Mouse (Mus musculus): ENCODE measurements around the gene Hk1. TPM values are rescaled to one million over a fixed set of nuclear protein-coding genes. Genes with fewer than 3 reads are reported as not detected.

Gene Hk1
- polyA plus RNA-seq (2015; fragmentation: Nextera tagmentation; extraction: Ambion mirVana) = 52.6 and 57.2 TPM in 2 replicates

DNA sequence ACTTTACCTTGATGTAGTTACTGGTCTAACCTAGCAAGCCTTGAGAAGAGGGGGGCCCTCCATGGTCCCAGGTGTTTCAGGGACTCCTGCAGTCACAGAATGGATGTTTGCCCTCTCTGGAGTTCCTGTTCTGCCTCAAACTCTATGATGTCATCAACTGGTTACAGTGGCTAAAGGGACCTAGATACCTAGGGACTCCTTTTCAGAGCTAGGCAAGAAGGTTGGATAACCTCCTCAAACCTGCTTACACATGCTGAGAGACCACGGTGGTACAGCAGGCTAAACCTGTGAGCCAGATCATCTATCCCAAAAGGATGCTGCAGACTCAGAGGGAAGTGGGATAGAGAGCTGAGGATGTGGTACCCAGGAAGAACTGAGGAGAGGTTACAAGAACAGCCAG is at the start of gene Hk1:
Hk1 (minus strand) TSS at position 101 of the 400 bp plus-strand sequence.

DNA sequence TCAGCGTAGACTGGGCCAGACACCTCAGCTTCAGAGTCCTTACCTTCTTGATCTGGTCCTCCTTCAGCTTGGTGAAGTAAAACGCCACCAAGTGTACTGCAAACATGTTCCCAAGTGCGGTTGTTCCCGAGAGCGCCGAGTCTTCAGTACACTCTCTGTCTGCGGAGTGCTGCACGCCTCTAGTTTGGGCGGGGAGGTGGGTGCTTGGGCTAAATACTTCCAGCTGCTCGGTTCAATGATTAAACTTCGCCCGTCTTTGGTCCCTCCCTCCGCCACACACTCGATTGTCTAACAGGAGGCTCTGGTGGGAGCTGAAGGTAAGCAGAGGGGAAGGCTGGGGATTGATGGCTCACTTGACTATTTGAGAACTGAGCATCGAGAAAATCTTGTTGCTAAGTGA is 42.5 kb upstream of the Hk1 start, which contains the start of gene Hkdc1:
Hkdc1 (minus strand) TSS at position 237 of the 400 bp plus-strand sequence.

DNA sequence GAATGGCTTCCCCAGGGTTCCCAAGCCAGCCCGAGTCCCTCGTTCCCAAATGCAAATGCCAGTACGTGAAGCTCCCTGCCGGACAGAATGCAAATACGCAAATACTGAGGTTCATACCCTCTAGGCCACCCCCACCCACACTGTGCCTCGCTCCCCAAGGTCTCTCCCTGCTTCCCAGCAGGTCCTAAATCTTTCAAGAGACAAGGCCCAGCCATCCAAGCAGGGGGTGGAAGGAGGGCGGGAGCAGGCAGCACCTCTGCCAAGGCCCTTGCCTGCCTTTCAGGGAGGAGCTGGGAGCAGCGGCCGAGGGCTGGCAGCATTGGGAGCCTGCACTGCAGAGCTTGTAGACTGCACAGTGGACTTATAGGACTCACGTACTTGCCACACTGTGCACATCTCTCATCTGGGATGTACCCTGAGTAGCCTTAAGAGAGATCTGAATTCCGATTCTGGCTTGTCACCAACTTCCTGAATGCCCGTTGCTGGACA is 127.7 kb downstream of the Hk1 start, which contains the start of gene Tacr2:
Tacr2 (plus strand) TSS at position 439 of the 489 bp plus-strand sequence.

DNA sequence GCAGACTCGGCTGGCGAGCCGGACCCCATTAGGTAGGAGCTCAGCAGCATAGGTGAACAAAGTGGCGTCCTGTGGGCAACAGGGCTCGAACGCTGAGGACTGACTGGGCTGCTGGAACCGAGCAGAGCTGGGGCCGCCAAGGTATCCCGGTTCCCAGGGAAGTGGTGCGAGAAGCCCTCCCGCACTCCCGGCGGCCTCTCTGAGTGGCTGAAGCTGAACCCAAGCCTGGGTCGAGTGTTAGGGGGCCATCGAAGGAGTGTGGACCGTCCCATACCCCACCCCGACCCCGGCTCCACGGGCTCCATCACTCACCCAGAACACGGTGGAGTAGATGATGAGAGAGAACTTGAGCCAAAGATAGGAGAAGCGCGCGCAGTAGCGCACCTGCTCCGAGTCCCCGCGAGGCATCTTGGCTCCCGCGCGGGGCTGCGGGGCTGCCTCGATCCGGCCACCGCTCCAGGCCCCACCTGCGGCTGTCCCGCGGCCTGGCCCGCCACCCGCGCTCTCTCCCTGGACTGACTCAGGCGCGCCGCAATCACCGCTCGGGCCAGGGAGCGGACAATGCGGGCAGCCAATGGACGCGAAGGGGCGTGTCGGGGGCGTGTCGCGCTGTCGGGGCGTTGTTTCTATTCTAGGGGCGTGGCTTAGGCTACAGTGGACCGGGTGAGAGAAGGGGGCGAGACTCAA is 148.9 kb downstream of the Hk1 start, which contains the start of gene Tspan15:
Tspan15 (minus strand) TSS at position 544 of the 687 bp plus-strand sequence.

Other genes starting within 250 kb of the Hk1 start
- not detected in 2 replicates for gene Neurog3, start 246.8 kb downstream of the Hk1 start, polyA plus RNA-seq (2015; fragmentation: Nextera tagmentation; extraction: Ambion mirVana)
- 13.1 and 15.5 TPM in 2 replicates for gene Fam241b, start 236.0 kb downstream of the Hk1 start, polyA plus RNA-seq (2015; fragmentation: Nextera tagmentation; extraction: Ambion mirVana)
- gene Tspan15, start 148.7 kb downstream of the Hk1 start, polyA plus RNA-seq (2015; fragmentation: Nextera tagmentation; extraction: Ambion mirVana) = 23.4 and 27.2 TPM in 2 replicates
- gene Tacr2, start 127.5 kb downstream of the Hk1 start, polyA plus RNA-seq (2015; fragmentation: Nextera tagmentation; extraction: Ambion mirVana) = 2.5 and 3.9 TPM in 2 replicates
- 0.17 and 0.28 TPM in 2 replicates for gene Hkdc1, start 42.6 kb upstream of the Hk1 start, polyA plus RNA-seq (2015; fragmentation: Nextera tagmentation; extraction: Ambion mirVana)
- 0.08 and 0.25 TPM in 2 replicates for gene 4930507D05Rik, start 69.6 kb upstream of the Hk1 start, polyA plus RNA-seq (2015; fragmentation: Nextera tagmentation; extraction: Ambion mirVana)
- gene Supv3l1, start 69.8 kb upstream of the Hk1 start, polyA plus RNA-seq (2015; fragmentation: Nextera tagmentation; extraction: Ambion mirVana) = 11.6 and 12.2 TPM in 2 replicates
- 43.3 and 49.1 TPM in 2 replicates for gene Vps26a, start 106.9 kb upstream of the Hk1 start, polyA plus RNA-seq (2015; fragmentation: Nextera tagmentation; extraction: Ambion mirVana)
- gene Srgn, start 147.5 kb upstream of the Hk1 start, polyA plus RNA-seq (2015; fragmentation: Nextera tagmentation; extraction: Ambion mirVana) = 51.5 and 423 TPM in 2 replicates
- gene Kif1bp, start 198.5 kb upstream of the Hk1 start, polyA plus RNA-seq (2015; fragmentation: Nextera tagmentation; extraction: Ambion mirVana) = 16.7 and 20.4 TPM in 2 replicates
- 10.8 and 13.6 TPM in 2 replicates for gene Ddx21, start 222.4 kb upstream of the Hk1 start, polyA plus RNA-seq (2015; fragmentation: Nextera tagmentation; extraction: Ambion mirVana)